Mouse (Mus musculus): ENCODE measurements around the gene Evi5l.

The Evi5l gene

DNA sequence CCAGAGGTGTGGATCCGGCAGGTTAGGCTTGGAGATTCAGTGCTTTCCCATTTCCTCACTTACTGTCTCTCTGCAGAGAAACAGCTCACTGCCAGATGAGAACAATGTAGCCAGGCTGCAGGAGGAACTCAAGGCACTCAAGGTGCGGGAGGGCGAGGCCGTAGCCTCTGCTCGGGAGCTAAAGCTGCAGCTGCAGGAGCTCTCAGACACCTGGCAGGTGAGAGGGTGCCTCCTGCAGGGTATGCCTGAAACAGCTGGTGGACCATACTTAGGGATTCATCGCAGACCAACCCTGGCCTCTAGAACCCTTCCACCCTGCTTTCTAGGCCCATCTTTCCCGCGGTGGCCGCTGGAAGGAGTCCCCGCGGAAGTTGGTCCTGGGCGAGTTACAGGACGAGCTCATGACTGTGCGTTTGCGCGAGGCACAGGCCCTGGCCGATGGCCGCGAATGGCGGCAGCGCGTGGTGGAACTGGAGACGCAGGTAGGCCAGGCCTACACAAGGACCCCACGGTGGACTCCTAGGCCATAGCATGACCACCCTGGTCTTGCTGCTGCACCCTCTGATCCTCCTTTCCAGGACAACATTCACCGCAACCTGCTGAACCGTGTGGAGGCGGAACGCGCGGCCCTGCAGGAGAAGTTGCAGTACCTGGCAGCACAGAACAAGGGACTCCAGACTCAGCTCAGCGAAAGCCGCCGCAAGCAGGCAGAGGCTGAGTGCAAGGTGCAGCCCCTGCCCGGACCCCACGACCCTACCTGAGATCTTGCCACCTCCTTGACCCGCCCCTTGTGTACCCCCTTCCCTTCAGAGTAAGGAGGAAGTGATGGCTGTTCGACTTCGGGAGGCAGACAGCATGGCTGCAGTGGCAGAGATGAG, 39.1 kb downstream of the Evi5l start:
- no peak for DNase-seq

DNA sequence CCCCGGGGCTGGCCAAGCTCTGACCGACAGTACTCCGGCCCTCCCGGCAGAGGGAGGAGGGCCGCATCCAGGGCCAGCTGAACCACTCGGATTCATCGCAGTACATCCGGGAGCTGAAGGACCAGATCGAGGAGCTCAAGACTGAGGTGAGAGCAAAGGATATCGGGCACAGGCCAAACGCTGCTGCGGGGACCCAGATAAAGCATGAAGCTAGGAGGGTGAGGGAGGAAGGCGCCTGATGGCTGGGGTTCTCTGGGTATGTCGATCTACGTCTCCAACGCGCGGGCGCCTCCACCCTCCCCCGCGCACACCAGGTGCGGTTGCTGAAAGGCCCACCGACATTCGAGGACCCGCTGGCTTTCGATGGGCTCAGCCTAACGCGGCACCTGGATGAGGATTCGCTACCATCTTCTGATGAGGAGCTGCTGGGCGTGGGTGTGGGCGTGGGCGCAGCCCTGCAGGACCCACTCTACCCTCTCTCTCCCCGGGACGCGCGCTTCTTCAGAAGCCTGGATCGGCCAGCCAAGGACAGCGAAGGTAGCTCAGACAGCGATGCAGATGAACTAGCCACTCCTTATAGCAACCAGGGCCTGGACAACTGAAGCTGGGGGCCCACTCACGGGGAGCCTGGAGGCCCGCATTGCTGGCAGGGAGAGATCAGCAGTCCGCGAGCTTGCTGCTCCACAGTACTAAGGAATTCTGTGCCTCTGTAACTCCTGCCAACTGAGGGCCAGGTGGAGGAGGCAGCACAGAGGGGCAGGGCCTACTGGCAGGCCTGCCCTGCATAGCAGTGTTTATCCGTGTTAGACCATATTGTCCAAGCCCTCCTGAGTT, 40.0 kb downstream of the Evi5l start:
- no peak for DNase-seq

DNA sequence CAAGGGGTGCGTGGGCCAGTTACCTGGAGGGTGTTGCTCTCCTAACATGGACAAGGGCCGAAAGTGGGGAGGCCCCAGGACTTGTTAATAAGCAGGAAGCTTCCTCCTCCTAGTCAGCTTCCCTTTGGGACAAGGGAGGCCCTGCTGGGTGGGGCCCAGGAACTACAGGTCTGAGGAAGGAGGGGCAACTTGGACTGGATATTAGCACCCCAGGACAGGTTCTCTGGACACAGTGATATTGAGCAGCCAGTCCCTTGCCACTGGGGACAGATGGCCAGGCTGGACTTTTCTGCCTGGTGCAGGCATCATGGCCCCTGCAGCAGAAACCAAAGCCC, 40.6 kb downstream of the Evi5l start:
- DNase-seq: no peak

DNA sequence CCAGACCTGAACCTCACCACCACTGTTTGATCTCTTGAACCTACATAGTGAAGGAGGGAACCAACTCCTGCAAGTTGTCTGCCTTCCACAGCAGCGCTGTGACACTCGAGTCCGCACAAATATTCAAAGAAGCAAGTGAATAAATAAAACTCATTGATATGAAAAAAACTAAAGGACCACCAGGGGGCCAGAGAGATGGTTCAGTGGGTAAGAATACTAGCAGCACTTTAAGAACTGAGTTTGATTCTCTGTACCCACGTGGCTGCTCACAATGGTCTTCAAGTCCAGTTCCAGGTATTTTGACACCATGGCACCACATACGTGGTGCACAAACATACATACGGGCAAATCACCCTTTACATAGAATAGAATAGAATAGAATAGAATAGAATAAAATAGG, 44.7 kb downstream of the Evi5l start:
- DNase-seq: no peak

DNA sequence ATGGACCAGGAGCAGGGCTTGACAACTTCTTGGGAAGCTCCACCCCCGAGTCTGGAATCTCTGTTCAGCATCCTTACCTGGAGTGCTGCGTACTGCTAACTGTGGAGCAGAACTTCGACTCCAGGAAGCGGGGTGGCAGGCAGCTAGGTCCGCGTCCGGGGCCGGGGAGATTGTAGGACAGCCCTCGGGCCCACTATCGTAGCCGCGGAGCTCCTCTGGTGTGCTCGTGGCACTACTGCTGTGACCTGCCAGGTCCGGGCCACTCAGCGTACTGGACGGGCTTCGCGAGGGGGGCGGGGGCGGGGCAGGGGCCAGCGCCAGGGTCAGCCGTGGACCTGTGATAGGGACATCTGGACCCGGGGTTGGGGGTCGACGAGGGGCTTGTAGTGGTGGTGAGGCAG, 46.4 kb downstream of the Evi5l start:
- DNase-seq: no peak

DNA sequence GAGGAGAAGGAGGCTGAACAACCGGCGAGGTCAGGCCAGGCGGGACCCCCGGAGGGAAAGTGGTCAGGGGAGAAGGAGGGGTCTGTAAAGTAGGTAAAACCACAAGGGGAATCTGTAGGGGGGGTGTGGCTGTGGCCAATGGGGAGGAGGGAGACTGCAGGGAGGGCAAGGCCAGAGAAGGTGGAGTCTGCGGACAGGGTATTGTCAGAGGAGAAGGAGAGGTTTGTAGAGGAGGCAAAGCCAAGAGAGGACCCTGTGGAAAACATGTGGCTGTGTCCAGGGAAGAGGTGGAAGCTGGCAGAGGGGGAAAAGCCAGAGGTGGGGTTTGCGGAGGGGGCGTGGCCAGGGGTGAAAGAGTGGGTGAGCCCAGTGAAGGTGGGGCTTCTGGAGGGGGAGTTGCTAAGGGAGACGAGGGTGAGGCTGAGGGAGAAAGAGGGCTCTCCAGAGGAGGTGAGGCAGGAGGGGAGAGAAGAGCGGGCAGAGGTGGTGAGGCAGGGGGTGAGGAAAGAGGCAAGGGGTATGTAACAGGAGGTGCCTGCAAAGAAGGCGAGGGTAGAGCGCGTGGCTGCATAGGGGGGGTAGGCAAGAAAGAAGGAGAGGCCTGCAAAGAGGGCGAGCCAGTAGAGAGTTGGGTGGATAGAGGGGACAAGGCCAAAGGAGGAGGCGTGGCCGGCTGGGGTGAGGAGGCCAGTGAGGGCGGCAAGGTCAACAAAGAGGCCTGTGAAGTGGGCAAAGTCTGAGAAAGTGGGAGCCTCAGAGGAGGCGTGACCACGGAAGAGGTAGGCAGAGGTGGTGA, 47.0 kb downstream of the Evi5l start:
- peak; percentile 26 to 34 for DNase-seq

DNA sequence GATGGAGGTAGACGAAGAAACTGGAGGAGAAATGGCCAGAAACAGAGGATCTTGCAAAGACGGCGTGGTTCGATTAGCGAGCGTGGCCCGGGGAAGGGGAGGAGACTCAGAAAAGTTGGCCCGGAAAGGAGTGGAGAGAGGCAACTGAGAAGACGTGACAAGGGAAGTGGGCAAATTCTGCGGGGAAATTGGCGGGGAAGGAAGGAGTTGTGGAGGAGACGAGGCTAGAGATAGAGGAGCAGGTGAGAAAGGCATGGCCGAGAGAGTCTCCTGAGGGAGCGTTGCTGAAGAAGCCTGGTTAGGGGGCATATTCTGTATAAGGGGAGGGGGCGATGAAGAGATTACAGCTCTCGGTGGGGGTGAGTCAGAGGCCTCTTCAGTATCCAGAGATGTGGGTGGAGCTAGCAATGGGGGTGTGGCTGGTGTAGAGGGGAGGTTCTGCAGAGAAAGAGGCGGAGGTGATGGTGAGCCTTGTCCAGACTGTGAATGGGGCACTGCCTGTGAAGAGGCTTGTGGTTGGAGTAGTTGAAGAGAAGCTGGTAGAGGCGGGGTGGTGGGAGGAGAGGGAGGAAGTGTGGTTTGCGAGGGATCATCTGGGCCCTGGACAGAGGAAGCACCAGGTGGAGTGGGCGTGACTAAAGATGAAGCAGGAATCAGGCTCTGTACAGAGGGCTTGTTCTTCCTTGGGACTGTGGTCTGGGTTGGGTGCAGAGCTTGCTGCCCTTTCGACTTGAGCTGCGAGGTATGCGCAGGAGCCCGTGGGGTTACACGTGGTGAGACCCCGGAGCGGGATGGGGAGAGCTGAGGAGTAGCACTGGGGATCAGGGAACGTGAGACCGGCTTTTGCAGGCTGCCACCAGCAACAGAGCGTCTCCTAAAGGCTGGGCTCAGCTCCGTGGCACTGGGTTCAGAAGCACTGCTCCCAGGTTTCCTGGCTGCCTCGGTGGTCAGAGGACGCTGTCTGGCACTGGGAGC, 47.9 kb downstream of the Evi5l start:
- peak; percentile 31 to 42 for DNase-seq

DNA sequence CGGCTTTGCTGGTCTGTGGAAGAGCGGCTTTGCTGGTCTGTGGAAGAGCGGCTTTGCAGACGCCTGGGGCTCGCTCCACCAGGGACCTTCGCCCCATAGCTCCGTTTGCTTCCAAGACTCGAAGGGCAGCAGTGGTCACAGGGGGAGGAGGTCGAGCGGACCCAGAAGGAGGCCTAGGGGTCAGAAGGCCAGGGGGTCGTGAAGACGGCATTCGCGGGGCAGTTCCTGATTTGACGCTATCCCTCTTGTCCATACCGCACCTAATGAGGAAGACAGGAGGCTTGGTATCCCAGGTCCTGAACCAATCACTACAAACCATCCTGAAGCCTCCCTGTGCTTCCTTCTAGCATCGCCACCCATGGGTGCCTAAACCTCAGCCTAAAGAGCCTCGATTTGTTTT, 49.9 kb downstream of the Evi5l start:
- DNase-seq: no peak

DNA sequence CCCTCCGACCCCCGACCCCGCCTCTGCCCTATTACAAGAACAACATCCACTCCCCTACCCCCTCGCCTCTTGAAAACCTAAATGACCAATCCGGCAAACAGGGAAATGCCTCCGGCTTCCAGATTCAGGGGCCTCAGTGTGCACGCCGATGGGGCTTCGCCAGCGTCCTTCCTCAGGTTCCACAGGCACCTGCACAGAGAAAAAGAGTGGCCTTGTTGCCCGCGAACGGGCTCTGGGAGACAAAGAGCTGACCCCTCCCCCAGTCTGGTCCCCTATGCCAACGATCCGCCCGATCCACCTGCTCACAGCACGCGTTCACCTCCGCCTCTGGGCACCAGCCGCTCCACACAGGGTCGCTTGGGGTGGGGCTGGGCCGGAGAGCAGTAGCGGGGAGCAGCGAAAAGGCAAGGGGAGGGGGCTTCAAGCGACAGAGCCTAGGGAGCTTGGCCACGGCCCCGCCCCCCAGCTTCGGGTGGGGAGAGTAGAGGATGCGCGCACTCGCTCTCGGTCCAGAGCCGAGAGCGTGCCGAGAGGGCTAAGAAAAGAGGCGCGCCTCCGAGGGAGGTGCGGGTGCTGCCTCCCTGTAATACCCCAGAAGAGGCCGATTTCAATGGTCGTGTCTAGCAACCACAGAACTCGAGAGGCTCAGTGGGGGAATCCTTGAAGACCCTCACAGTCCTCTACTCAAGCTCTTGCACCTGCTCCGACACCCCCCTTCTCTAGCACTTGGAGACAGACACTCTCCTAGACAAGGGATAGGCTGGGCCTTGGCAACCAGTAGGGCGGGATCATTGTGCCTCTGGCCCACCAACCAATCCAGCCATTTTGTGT, 50.6 kb downstream of the Evi5l start, which contains the start of gene Prr36:
Gene Prr36 (minus strand): TSS at position 669 of the 831 bp plus-strand sequence.
- DNase-seq: no peak

DNA sequence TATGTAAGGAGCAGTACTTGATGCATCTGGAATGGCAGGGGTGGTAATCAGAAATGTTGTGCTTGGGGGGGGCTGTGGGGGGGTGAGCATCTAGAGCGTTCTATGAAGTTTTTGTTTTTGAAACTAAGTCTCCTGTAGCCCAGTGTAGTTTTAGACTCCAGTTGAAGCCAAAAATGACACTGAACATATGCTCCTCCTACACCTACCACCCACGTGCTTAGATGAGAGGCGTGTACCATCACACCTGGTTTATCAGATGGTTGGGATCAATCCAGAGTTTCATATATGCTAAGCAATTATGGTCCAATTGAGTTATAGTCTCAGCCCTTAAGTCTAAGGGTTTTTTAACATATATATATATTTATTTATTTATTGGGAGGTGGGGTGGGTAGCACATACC, 53.2 kb downstream of the Evi5l start:
- no peak for DNase-seq

DNA sequence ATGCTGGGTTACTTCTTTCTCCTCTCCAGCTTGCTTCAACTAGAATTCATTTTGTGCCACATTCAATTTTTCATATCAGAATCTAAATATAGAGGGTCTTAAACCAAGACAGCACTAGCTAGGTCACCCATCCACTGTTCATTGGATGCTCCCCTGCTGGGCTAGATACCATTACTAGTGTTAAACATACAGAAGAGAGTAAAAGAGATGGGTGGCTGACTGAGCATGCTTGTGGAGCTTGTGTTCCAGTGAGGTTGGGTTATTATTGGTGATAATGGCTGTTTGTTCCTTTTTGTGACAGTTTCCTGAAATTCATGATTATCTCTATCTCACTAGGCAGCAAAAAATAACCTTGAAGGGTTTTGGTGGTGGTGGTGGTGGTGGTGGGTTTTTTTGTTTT, 55.7 kb downstream of the Evi5l start:
- DNase-seq: no peak

DNA sequence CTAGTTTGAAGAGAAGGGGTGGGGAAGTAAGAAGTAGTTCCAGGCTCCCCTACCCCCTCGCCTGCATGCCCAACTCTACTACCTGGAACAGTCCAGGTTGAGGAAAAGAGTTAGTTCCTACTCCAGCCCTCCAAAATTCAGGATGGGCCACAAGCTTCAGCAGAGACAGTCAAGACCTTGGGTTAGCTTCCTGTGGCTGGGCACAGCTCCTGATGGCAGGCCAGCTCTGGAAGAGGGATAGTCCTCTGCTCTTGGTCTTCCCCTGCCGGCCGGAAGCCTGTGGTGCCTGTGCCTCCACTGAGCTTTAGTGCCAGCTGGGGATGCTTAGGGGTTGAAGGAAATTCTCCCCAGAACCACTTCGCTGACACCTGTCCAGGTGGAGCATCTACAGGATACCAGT, 60.0 kb downstream of the Evi5l start:
- DNase-seq: no peak

DNA sequence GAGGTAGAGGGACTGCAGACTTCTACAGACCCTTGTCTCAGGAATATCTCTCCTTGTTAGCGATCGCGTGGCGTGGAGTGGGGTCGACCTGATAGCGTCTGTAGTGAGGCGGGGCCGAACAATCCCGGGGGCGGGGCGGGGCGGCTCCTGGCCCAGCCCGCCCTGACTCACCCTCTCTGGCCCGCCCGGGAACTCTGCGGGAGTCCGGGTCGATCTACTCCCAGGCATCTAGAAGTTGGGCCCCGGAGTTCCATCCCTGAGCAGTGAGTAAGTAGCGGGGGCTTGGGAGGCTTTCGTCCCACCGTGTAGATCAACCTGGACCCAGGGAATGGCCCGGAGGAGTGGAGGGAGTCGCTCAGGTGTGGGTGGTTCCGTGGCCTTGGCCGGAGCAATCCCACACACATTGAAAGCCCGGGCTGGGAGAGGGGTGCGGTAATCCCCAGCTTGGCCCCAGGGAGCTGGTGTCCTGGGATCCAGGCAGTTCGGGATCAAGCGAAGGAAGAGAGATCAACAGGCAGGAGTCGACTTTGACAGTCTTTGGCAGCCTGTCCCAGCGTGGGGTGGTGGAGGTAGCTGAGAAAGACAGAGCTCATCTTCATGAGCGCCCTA, 60.5 kb downstream of the Evi5l start, which contains the start of gene Lrrc8e:
Gene Lrrc8e (plus strand): TSS at position 89 of the 609 bp plus-strand sequence.
- DNase-seq: no peak

DNA sequence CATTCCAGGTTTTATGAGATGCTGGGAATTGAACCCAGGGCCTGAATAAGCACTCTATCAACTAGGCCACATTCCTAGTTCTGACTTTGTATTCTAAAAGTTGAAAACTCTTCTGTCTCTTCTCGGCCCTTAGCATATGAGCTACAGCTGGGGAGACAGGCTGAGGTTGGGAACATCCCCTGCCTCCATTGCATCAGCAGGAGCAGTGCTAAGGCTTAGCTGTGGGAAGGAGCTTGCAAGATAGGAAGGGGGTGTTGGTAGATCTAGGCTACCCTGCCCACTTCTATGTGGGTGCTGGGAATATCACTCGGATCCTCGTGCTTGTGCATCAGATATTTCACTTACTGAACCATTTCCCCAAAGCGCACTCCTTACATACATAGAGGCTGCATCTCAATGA, 61.6 kb downstream of the Evi5l start:
- no peak for DNase-seq

DNA sequence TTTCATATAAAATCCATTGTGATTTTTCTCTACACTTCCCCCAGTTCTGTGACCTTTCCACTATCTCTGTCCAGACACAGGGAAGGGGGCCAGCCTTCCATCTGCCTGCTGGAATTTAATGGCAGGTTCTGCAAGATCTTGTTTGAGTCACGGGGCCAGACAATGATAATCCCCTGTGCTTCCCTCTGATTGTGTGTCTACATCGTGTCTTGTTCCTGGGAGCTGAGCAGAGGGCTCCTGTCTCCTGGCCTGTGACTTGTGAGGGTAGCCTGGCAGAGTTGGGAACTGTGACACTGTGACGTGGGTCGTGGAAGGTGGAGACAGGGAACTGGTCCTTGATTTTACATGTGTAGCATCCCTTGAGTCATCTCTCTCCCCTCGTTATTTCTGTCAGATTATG, 63.4 kb downstream of the Evi5l start:
- DNase-seq: no peak

DNA sequence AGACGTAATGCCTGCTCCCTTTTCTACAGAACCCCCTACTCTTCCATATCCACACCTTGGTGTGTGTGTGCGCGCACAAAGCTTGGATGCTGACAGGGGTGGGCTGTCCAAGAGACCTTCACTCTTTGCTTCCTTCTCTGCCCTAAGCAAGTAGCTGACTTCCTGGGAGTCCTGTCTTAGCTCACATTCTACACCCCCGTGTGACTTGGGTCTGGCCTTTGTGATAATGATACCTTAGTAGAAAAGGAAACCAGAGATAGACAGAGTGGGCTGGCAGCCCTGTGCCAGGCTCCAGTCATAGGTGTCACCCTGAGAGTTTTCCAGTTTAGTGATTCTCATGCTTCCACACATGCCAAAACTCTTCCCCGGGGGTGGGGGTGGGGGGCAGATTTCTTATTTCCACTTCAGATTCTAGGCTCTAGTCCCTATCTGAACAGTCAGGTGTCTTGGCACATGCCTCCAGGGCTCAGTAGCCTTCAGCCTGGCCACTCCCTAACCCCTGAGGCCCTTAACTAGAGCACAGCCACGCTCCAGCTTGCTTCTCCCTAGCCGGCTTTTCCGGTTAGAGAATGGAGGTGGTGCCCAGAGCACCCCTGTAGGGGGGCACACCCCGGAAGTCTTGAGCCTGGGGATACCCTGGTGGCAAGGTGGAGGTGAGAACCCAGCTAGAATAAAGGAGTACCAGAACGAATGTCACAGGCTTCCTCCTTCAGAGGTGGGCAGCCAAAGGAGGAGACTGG, 64.4 kb downstream of the Evi5l start:
- no peak for DNase-seq

DNA sequence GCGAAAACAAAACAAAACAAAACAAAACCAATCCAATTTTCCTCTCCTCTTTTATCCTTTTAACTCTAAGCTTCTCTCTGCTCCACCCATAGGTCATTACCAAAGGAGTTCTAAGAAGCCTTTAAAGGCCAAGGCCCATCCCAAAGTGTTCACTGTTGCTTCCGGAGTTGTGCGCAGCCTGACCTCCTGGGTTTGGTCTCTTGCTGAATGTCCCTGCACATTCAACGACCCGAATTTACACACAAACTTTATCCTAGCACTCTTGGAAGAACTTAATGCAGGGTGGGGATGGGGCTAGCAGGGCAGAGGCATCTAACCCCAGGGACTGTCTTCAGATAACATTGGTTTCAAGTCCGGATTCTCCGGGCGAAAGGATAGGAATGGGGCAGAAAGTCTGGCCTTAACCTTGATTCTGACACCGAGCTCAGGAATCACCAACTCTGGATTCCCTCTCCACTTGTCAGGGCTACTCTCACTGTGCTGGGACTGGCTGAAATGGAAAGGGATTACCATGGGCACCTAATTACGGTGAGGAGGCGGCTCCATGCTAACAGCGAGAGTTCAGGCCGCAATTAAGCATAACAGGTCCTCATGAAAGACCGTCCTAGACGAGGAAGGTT, 71.6 kb downstream of the Evi5l start:
- peak in 1 of 2 experiments; percentile 46 for DNase-seq

DNA sequence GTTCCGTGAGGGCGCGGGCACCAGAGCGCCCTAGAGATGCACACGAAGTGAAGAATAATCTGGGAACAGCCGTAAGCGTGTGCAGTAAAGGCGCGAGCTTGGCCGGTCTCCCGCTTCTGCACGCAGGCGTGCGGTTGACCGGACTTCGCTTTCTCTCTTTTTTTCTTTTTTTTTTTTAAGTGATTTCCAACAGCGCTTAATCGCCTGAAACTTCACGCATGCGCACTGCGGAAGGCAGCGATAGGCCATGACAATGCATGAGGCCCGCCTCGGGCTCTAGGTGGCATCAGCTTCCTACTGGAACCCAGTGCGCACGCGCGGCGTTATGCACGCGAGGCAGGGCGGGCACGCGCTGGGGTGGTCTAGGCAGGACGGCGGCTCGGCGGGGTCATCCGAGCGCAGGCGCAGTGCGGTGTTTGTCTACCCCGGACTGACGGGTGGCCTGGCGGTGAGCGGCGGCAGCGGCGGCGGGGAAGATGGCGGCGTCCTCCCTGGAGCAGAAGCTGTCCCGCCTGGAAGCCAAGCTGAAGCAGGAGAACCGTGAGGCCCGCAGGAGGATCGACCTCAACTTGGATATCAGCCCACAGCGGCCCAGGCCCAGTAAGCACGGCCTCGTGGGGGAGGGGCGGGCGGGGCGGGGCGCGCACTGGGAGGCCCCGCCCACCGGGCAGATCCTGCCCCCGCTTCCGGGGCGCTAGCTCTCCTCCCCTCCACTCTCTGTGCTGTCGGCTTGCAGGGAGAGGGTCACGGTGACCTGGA, 72.2 kb downstream of the Evi5l start, which contains the start of the genes Map2k7 and Gm49320:
Gene Map2k7 (plus strand): TSS at position 307 of the 759 bp plus-strand sequence.
Gene Gm49320 (plus strand): TSS at position 432 of the 759 bp plus-strand sequence.
- DNase-seq: peak; percentile 100
